Mouse (Mus musculus) brain, embryonic 14.5 days (tissue): ENCODE data around the gene Gm45208.

Source experiments
- CTCF ChIP-seq: fragments of 200-500 bp; IDR thresholded peaks from 2 replicates; pipeline ENCODE4 v1.5.1; 2012; ENCODE audit warnings: inconsistent platforms, mild to moderate bottlenecking, moderate library complexity, borderline replicate concordance; ENCODE audit not compliant: insufficient read depth, insufficient read length; ENCODE audit errors: extremely low read depth
- POLR2A ChIP-seq: fragments of 200-500 bp; IDR thresholded peaks from 2 replicates; pipeline ENCODE4 v1.6.1; 2012; ENCODE audit warnings: mild to moderate bottlenecking, inconsistent platforms, borderline replicate concordance; ENCODE audit not compliant: poor library complexity, insufficient read depth, insufficient read length, severe bottlenecking; ENCODE audit errors: extremely low read depth

DNA sequence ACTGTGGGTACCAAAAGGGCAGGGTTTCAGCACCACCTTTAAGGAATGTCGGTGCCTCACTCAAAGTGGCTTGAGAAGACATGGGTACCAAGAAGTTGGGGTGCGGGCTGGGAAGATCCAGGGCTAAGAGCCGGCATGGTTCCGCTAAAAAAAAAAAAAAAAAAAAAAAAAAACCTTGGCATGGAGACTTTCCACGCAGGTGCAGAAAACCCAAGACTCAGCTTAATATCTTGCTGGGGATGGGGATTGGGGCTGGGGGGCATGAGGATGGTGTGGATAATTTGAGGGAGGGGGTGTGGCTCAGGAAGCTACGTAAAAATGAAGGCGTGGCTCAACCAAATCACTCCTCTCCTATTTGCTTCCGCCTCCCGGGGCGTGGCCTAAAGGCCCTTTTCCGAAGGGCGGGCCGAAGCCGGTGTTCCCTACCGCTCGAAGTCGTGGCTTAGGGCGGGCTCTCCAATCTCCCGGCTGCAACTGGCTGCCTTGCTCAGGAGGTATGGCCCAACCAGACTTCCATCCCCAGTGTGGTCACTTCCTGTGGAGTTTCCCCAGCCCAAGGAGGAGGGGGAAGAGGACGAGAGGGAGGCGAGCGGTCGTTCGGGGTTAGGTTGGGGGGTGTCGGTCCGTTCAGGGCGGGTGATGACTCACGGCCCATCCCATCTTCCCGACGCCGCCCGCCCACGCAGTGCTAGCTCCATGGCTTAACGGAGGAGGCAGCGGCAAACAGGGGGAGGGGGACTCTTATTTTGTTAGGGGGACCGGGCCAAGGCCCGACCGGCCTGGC is 40.3 kb downstream of the Gm45208 start, which contains the start of gene Tfe3:
- no peak for TF ChIP-seq CTCF
- TF ChIP-seq POLR2A: no peak
